Mouse (Mus musculus) heart, postnatal 0 days (tissue): Measurements from ENCODE around the gene Lkaaear1. TPM values are rescaled to one million over a fixed set of nuclear protein-coding genes. Genes with fewer than 3 reads are reported as not detected.
A peak's percentile ranks its signal among the peaks of the same experiment; 100 is the strongest.

Experiments used
- ATAC-seq: fragments of 200-750 bp; cut with Nextera tagmentation; 2 replicates; pipeline ENCODE4 v1.8.0; 2017; ENCODE audit warnings: low read depth, moderate number of reproducible peaks, moderate library complexity; ENCODE audit not compliant: insufficient read depth
- DNase-seq: peaks from one replicate; pipeline ENCODE4 v3.0.0-alpha.2; 2016; ENCODE audit warnings: low spot score
- H3K27ac ChIP-seq: fragments of 300-500 bp; sonication (generic); 2 replicates; pipeline ENCODE4 v1.5.1; 2014; ENCODE audit warnings: low read depth, mild to moderate bottlenecking
- H3K27me3 ChIP-seq: fragments of 300-500 bp; sonication (generic); 2 replicates; pipeline ENCODE4 v1.6.1; 2014; ENCODE audit warnings: low read length, mixed read lengths; ENCODE audit not compliant: control insufficient read depth, insufficient read depth
- H3K36me3 ChIP-seq: fragments of 300-500 bp; sonication (generic); replicated peaks from 2 replicates; pipeline ENCODE4 v1.6.1; 2014; ENCODE audit warnings: low read length, mixed read lengths; ENCODE audit not compliant: control insufficient read depth, insufficient read depth
- H3K4me1 ChIP-seq: fragments of 300-500 bp; sonication (generic); 2 replicates; pipeline ENCODE4 v1.6.1; 2014; ENCODE audit warnings: antibody characterized with exemption; ENCODE audit not compliant: control insufficient read depth, insufficient read depth
- H3K4me2 ChIP-seq: fragments of 300-500 bp; sonication (generic); 2 replicates; pipeline ENCODE4 v1.6.1; 2014; ENCODE audit warnings: low read depth, mild to moderate bottlenecking, low read length, moderate library complexity
- H3K4me3 ChIP-seq: fragments of 300-500 bp; sonication (generic); 2 replicates; pipeline ENCODE4 v1.5.1; 2014; ENCODE audit warnings: low read depth, low read length
- H3K9ac ChIP-seq: fragments of 300-500 bp; sonication (generic); replicated peaks from 2 replicates; pipeline ENCODE4 v1.6.1; 2014; ENCODE audit warnings: low read depth, low read length, mixed read lengths
- H3K9me3 ChIP-seq: fragments of 300-500 bp; sonication (generic); replicated peaks from 2 replicates; pipeline ENCODE4 v1.6.1; 2016; ENCODE audit warnings: low read length; ENCODE audit not compliant: control insufficient read depth
- CTCF ChIP-seq: IDR thresholded peaks from 2 replicates; pipeline ENCODE4 v1.5.1; 2016; ENCODE audit warnings: antibody characterized with exemption, control low read depth, low read depth
- EP300 ChIP-seq: IDR thresholded peaks from 2 replicates; pipeline ENCODE4 v1.6.1; 2016; ENCODE audit warnings: antibody characterized with exemption, low read depth
- WGBS: fragments of 180-500 bp; shearing (Covaris S2); extraction: QIAGEN DNeasy Blood & Tissue Kit; methylation state at CpG from one replicate; pipeline ENCODE4 v1.1.7; 2014; 5-methylcytosine and 5-hydroxymethylcytosine counted together
- polyA plus RNA-seq: library from polyadenylated mRNA; unstranded; fragments of >200 nt; fragmentation: Nextera tagmentation; extraction: Ambion mirVana; gene quantifications from 2 replicates; pipeline ENCODE4 v1.2.1, GENCODE M21; 2015
- total RNA-seq: library from RNA; depleted of rRNA; stranded (reverse); fragments of >200 nt; gene quantifications from 2 replicates; pipeline ENCODE4 v1.2.3, GENCODE M21; 2014; ENCODE audit warnings: low replicate concordance; rRNA removed

Lkaaear1 gene
- total RNA-seq (not detected in 2 replicates), polyA plus RNA-seq (not detected in 2 replicates)

- Histone ChIP-seq H3K9ac (no peak within 1 kb of the TSS), H3K4me1 (peaks cover 2% of the 10 kb centered on the region; the same call in 1 of the 2 replicates), H3K9me3 (no peaks in the 10 kb centered on the region), H3K36me3 (no peaks in the 10 kb centered on the region), H3K4me2 (no peak within 1 kb of the TSS), H3K4me3 (no peak within 1 kb of the TSS), H3K27me3 (no peaks in the 10 kb centered on the region; the same call in 1 of the 2 replicates), H3K27ac (no peak within 1 kb of the TSS)
- DNase-seq, result no peak
- ATAC-seq, result no peak
- 57% methylated on average over 5 of the region's 5 CpGs for WGBS
- no peak for TF ChIP-seq EP300
- TF ChIP-seq CTCF, result no peak
Observed at GRCm38 (mm10) chr2:181698241-181698640, at the start of gene Lkaaear1. Lkaaear1 (minus strand) TSS chr2:181698442.

- H3K27me3 ChIP-seq, result no peaks in the 10 kb centered on the region
- no peaks in the 10 kb centered on the region for H3K9me3 ChIP-seq
- ATAC-seq, result no peak
- no peak for DNase-seq
- no peak overlapping the region for H3K4me3 ChIP-seq
- no peak overlapping the region for H3K4me2 ChIP-seq
- TF ChIP-seq EP300 (no peak), CTCF (no peak)
- no peak overlapping the region for H3K9ac ChIP-seq
- no peaks in the 10 kb centered on the region for H3K36me3 ChIP-seq
- H3K4me1 ChIP-seq, result no peaks in the 10 kb centered on the region
- H3K27ac ChIP-seq, result no peak overlapping the region
- WGBS, result 56% methylated on average over 3 of the region's 3 CpGs
Observed at GRCm38 (mm10) chr2:181730051-181730450, 31.8 kb upstream of the Lkaaear1 start.

- Histone ChIP-seq H3K36me3 (no peaks in the 10 kb centered on the region), H3K27ac (no peak overlapping the region), H3K4me3 (no peak overlapping the region), H3K9ac (no peak overlapping the region), H3K4me1 (no peaks in the 10 kb centered on the region), H3K9me3 (no peaks in the 10 kb centered on the region), H3K27me3 (no peaks in the 10 kb centered on the region), H3K4me2 (no peak overlapping the region)
- no peak for ATAC-seq
- TF ChIP-seq EP300 (no peak), CTCF (no peak)
- DNase-seq, result no peak
- WGBS, result 45% methylated on average over 9 of the region's 9 CpGs
Observed at GRCm38 (mm10) chr2:181727659-181728262, 29.5 kb upstream of the Lkaaear1 start.

- H3K36me3 ChIP-seq, result no peaks in the 10 kb centered on the region
- no peak; the same call in 1 of the 2 replicates for ATAC-seq
- DNase-seq, result no peak
- WGBS, result 16% methylated on average over 3 of the region's 3 CpGs
- no peaks in the 10 kb centered on the region for H3K4me1 ChIP-seq
- no peaks in the 10 kb centered on the region for H3K9me3 ChIP-seq
- no peaks in the 10 kb centered on the region for H3K27me3 ChIP-seq
- no peak for TF ChIP-seq EP300
- peak; percentile 61 for TF ChIP-seq CTCF
- no peak overlapping the region for H3K27ac ChIP-seq
- no peak overlapping the region for H3K4me2 ChIP-seq
- H3K4me3 ChIP-seq, result no peak overlapping the region
- H3K9ac ChIP-seq, result no peak overlapping the region
Observed at GRCm38 (mm10) chr2:181722213-181722612, 24.0 kb upstream of the Lkaaear1 start.

GRCm38 (mm10) chr2:181721200-181721599 lies 23.0 kb upstream of the Lkaaear1 start:
- Histone ChIP-seq H3K36me3 (no peaks in the 10 kb centered on the region), H3K27ac (no peak overlapping the region), H3K9me3 (no peaks in the 10 kb centered on the region), H3K4me1 (no peaks in the 10 kb centered on the region), H3K4me3 (no peak overlapping the region), H3K9ac (no peak overlapping the region), H3K27me3 (no peaks in the 10 kb centered on the region), H3K4me2 (no peak overlapping the region)
- no peak for DNase-seq
- no peak for ATAC-seq
- TF ChIP-seq CTCF, result no peak
- TF ChIP-seq EP300, result no peak

GRCm38 (mm10) chr2:181720061-181720460 lies 21.8 kb upstream of the Lkaaear1 start:
- Histone ChIP-seq H3K4me1 (0 out of 2 replicates have a peak, but pooled peaks cover 3% of the 10 kb centered on the region), H3K36me3 (no peaks in the 10 kb centered on the region), H3K4me3 (no peak overlapping the region), H3K9ac (no peak overlapping the region), H3K27ac (no peak overlapping the region), H3K4me2 (no peak overlapping the region), H3K9me3 (no peaks in the 10 kb centered on the region), H3K27me3 (no peaks in the 10 kb centered on the region)
- DNase-seq (no peak), ATAC-seq (no peak)
- WGBS, result 31% methylated on average over 3 of the region's 3 CpGs
- no peak for TF ChIP-seq EP300
- no peak for TF ChIP-seq CTCF
